Mouse (Mus musculus): ENCODE measurements around the gene Arrdc4.

DNA sequence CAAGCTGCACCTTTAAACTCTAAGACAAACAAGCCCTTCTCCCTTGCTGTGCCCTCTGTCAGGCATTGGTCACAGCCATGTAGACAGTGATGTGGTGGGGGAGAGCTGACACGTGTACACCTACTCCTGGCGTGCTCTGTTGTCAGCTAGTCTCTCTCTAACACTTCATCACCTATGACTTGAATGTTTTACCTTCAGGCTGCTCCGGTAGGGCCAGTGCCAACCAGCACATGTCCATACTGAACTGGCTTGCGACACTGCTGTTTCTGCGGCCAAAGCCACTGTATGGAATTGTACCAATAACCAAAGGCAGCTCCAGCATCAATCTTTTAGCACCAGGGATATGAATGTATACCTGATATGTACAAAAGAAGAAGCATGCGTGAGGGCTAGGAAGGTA, 8.3 kb downstream of the Arrdc4 start:
- no peak for TF ChIP-seq POLR2A (IDR thresholded peaks at IDR 0.05; ENCODE audit: borderline replicate concordance, control insufficient read depth, low read depth, low read length)
- no peak for TF ChIP-seq CTCF (IDR thresholded peaks at IDR 0.05; ENCODE audit: control insufficient read depth, insufficient read depth, low read length)

Measured in bone marrow, adult 2 months (tissue).